Mouse (Mus musculus) heart, postnatal 36 days (tissue): ENCODE measurements around the gene Cflar. TPM values are rescaled to one million over a fixed set of nuclear protein-coding genes. Genes with fewer than 3 reads are reported as not detected.

Experiments
- DNase-seq, 2 experiments: peaks; one replicate each; pipeline ENCODE4 v3.0.0; 2021 to 2022
- intact Hi-C: fragments of 180-260 bp; cut with DNase I; formaldehyde crosslinking; loops from one replicate; pipeline ENCODE4 v1.15.1; 2025
- total RNA-seq, 2 experiments: library from RNA; stranded (reverse); gene quantifications; 2 replicates each; pipeline ENCODE4 v1.2.3; 2021

The Cflar gene
- total RNA-seq, 2 experiments from 2014 or later: 56.4 to 61.5 TPM

GRCm38 (mm10) chr1:58806651-58807050, 95.3 kb downstream of the Cflar start:
- intact Hi-C loops: no loop called here
- DNase-seq: no peak

Other genes with a start within 250 kb of the Cflar start
- gene Orc2, start 206.4 kb upstream of the Cflar start, total RNA-seq: 10 to 100 TPM; 10.7 to 11.2 TPM
- gene Fam126b, start 125.2 kb upstream of the Cflar start, total RNA-seq: 10 to 100 TPM; 15.4 to 16.8 TPM
- 100 to 1,000 TPM; 300 to 304 TPM for gene Ndufb3, start 125.1 kb upstream of the Cflar start, total RNA-seq
- gene Als2cr12, start 15.5 kb upstream of the Cflar start, total RNA-seq: not detected
- 10 to 100 TPM in 1 of 2 experiments, 1 to 10 TPM in 1; 6.8 to 10.1 TPM for gene Casp8, start 83.9 kb downstream of the Cflar start, total RNA-seq